Mouse (Mus musculus) layer of hippocampus, adult 6 months (tissue): Measurements from ENCODE around the gene Zcchc24. TPM values are rescaled to one million over a fixed set of nuclear protein-coding genes. Genes with fewer than 3 reads are reported as not detected.

ENCODE experiments used
- long read RNA-seq, 2 experiments: library from polyadenylated mRNA; unstranded; transcript quantifications; one replicate each; pipeline ENCODE4 v2.0.0; 2019 to 2020
- polyA plus RNA-seq: library from polyadenylated mRNA; unstranded; fragments of <200 nt; fragmentation: Nextera tagmentation; gene quantifications from 2 replicates; pipeline ENCODE4 v1.2.3, GENCODE M21; 2021

The Zcchc24 gene
- 14.3 and 14.5 TPM in 2 replicates for polyA plus RNA-seq
- long read RNA-seq, experiment 1, full-length matches to known transcripts = 4 of 35 reads
- long read RNA-seq, experiment 1, partial matches to known transcripts = 1 of 35 reads
- long read RNA-seq, experiment 1, other reads (novel, unspliced or antisense) = 30 of 35 reads
- long read RNA-seq, experiment 2, full-length matches to known transcripts = 36 of 112 reads
- long read RNA-seq, experiment 2, partial matches to known transcripts = 1 of 112 reads
- long read RNA-seq, experiment 2, other reads (novel, unspliced or antisense) = 75 of 112 reads

DNA sequence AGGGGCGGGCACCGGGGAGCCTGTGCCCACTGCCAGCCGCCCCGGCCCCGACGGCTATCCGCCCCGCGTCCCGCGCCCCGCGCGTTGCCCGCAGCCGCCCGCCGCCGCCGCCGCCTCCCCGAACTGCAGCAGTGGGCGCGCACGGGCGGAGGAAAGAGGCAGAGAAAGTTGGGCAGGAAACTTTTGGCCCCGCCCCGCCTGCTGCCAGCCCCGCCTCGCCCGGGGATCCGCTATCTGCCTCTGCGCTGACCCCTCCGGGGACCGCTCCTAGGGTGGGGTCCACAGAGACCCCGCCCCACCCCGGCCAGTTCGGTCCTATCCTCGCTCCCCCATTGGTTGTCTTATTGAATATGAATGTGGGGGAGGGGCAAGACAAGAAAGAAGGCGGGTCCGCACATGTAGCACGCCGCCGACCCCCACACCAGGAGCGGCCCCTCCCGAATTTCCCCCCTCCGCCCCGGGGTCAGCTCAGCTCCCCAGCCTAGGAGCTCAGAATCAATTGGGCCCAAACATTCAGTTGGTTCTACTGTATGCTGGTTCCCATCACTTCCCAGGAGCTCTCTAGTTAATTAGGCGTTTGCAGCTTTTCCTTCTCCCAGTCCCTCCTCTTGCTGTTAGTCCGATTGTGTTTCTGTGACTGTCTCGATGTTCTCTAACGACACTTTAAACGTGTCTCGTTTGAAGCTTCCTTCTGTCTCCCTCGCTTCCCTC lies at the start of gene Zcchc24:
Gene Zcchc24, minus strand, starts transcription at position 125 of the 711 bp plus-strand sequence.

DNA sequence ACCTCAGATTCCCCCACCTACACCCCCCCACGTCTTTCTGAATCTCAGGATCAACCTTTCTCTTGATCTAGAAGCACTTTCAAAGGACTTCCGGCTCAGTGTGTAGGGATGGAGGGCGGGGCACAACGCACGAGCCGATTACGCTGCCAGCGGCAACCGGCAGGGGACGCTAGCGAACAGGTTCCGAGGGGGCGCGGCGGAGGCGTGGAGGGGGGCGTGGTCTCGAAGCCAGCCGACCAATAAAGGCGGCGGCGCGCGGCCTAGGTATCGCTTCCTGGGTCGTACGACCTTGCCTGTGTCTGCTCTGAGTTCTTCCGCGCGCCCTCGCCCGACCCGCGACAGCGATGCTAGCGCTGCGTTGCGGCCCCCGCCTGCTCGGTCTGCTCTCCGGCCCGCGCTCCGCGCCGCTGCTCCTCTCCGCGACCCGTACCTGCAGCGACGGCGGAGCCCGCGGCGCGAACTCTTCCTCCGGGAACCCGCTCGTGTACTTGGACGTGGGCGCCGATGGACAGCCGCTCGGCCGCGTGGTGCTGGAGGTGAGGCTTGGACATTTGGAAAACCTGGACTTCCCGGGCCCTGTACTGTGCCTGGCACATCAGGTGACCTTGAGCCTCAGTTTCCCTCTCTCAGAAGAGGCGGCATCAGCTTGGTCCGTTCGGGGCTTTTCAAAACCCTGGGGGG lies 74.8 kb downstream of the Zcchc24 start, which contains the start of gene Ppif:
Gene Ppif, plus strand, starts transcription at position 267 of the 681 bp plus-strand sequence.

Other genes with a start within 250 kb of the Zcchc24 start
- 42.5 and 45.1 TPM in 2 replicates for gene Ppif, start 74.9 kb downstream of the Zcchc24 start, polyA plus RNA-seq
- 8.7 and 12.2 TPM in 2 replicates for gene Anxa11, start 73.1 kb upstream of the Zcchc24 start, polyA plus RNA-seq
- gene Plac9a, start 134.1 kb upstream of the Zcchc24 start, polyA plus RNA-seq = 0.97 and 1.6 TPM in 2 replicates
- gene Tmem254a, start 158.6 kb upstream of the Zcchc24 start, polyA plus RNA-seq = 9.6 and 11.1 TPM in 2 replicates
- gene Cphx1, start 169.3 kb upstream of the Zcchc24 start, polyA plus RNA-seq = not detected in 2 replicates
- gene Duxbl1, start 209.5 kb upstream of the Zcchc24 start, polyA plus RNA-seq = 0.18 and 0.41 TPM in 2 replicates